Mouse (Mus musculus) skeletal muscle tissue, postnatal 0 days (tissue): Measurements from ENCODE around the gene Zfp266. TPM values are rescaled to one million over a fixed set of nuclear protein-coding genes. Genes with fewer than 3 reads are reported as not detected.

Experiments used
- polyA plus RNA-seq: library from polyadenylated mRNA; unstranded; fragments of >200 nt; fragmentation: Nextera tagmentation; extraction: Ambion mirVana; gene quantifications from 2 replicates; pipeline ENCODE4 v1.2.1, GENCODE M21; 2015

Zfp266 gene
- polyA plus RNA-seq: 25.1 and 28.1 TPM in 2 replicates

GRCm38 (mm10) chr9:20521306-20521957 is at the start of gene Zfp266:
Gene Zfp266 (minus strand): TSS chr9:20521417.

GRCm38 (mm10) chr9:20492527-20493233 is 28.5 kb downstream of the Zfp266 start, which contains the start of gene Zfp426:
Gene Zfp426 (minus strand): TSS chr9:20492746.

GRCm38 (mm10) chr9:20459377-20460317 is 61.6 kb downstream of the Zfp266 start, which contains the start of gene Zfp26:
Gene Zfp26 (minus strand): TSS chr9:20460162.

Other genes starting within 250 kb of the Zfp266 start
- not detected in 2 replicates for gene Olfr39, start 239.1 kb downstream of the Zfp266 start, polyA plus RNA-seq
- gene Olfr873, start 222.9 kb downstream of the Zfp266 start, polyA plus RNA-seq: not detected in 2 replicates
- gene Olfr18, start 185.3 kb downstream of the Zfp266 start, polyA plus RNA-seq: not detected in 2 replicates
- gene Zfp560, start 136.2 kb downstream of the Zfp266 start, polyA plus RNA-seq: 33.3 and 35.1 TPM in 2 replicates
- 5.0 and 5.9 TPM in 2 replicates for gene Zfp26, start 61.3 kb downstream of the Zfp266 start, polyA plus RNA-seq
- 7.0 and 7.2 TPM in 2 replicates for gene Zfp426, start 28.7 kb downstream of the Zfp266 start, polyA plus RNA-seq
- gene Zfp846, start 59.9 kb upstream of the Zfp266 start, polyA plus RNA-seq: 5.5 and 7.1 TPM in 2 replicates
- 264 and 297 TPM in 2 replicates for gene Ubl5, start 121.5 kb upstream of the Zfp266 start, polyA plus RNA-seq
- gene Fbxl12, start 123.3 kb upstream of the Zfp266 start, polyA plus RNA-seq: 13.1 and 13.8 TPM in 2 replicates
- gene Pin1, start 130.7 kb upstream of the Zfp266 start, polyA plus RNA-seq: 30.5 and 31.7 TPM in 2 replicates
- gene Olfm2, start 224.9 kb upstream of the Zfp266 start, polyA plus RNA-seq: 1.0 and 1.9 TPM in 2 replicates